Mouse (Mus musculus): ENCODE results near the gene Gm14862.

DNA sequence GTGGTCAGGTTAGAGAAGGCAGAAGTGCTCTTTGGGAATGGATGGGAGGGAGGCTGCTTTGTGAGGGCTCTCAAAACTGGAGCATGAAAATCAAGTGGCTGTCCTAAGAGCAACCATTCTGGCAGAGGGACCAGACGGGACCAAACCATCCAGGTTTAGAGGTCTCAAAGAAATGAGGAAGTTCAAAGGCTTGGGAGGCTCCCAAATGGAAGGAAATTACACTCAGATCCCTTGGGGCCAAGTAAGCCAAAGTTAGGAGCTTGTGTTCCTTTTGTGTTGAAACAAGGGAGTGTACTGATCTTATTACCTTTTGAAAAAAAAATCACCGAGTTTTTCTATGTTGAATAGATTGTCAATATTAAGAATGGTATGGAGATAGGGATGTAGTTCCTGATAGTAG, 51.6 kb downstream of the Gm14862 start:
- TF ChIP-seq TAL1 (IDR thresholded peaks at IDR 0.05; ENCODE audit: low read length) (no peak), GATA1 (IDR thresholded peaks at IDR 0.05; ENCODE audit: low read length) (no peak)

All from erythroblast, embryonic 14.5 days (primary cell).